Mouse (Mus musculus): ENCODE data around the gene Akr1c18.

Akr1c18 gene

DNA sequence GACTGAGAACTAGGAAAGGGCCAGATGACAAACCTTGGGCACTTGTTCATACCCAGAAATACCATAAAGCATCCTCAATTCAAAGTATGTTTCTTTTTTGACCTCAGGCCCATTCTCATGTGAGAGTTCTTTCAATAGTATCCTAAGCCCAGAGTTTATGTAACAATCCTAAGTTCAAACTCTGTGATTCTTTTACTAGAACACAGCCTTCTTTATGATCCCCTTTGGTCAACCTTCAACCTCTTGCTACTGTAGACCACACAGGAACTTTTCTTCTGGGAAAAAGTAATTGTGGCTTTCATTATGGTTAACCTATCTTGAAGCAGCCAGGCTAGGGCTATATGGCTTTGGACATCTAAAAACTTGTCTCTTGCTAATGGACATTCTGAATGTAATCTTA lies 48.8 kb downstream of the Akr1c18 start:
- DNase-seq = no peak

Data from right cerebral cortex, postnatal 14 days (tissue).